Mouse (Mus musculus) neural tube, embryonic 13.5 days (tissue): ENCODE results near the gene Vps51. TPM values are rescaled to one million over a fixed set of nuclear protein-coding genes. Genes with fewer than 3 reads are reported as not detected.
A peak's percentile ranks its signal among the peaks of the same experiment; 100 is the strongest.

Source experiments
- ATAC-seq: fragments of 200-750 bp; cut with Nextera tagmentation; 2 replicates; pipeline ENCODE4 v1.8.0; 2017; ENCODE audit warnings: low read depth, mild to moderate bottlenecking, moderate TSS enrichment, moderate library complexity
- H3K27ac ChIP-seq: fragments of 300-500 bp; sonication (generic); replicated peaks from 2 replicates; pipeline ENCODE4 v1.5.1; 2015; ENCODE audit warnings: moderate library complexity, mild to moderate bottlenecking, inconsistent platforms
- H3K27me3 ChIP-seq: fragments of 300-500 bp; sonication (generic); 2 replicates; pipeline ENCODE4 v1.6.1; 2015; ENCODE audit warnings: mild to moderate bottlenecking, inconsistent platforms
- H3K36me3 ChIP-seq: fragments of 300-500 bp; sonication (generic); 2 replicates; pipeline ENCODE4 v1.6.1; 2015; ENCODE audit warnings: mild to moderate bottlenecking, inconsistent platforms
- H3K4me1 ChIP-seq: fragments of 300-500 bp; sonication (generic); replicated peaks from 2 replicates; pipeline ENCODE4 v1.6.1; 2015; ENCODE audit warnings: inconsistent platforms
- H3K4me2 ChIP-seq: fragments of 300-500 bp; sonication (generic); 2 replicates; pipeline ENCODE4 v1.6.1; 2015; ENCODE audit warnings: inconsistent platforms, mild to moderate bottlenecking, moderate library complexity
- H3K4me3 ChIP-seq: fragments of 300-500 bp; sonication (generic); 2 replicates; pipeline ENCODE4 v1.5.1; 2015; ENCODE audit warnings: mild to moderate bottlenecking, inconsistent platforms
- H3K9ac ChIP-seq: fragments of 300-500 bp; sonication (generic); 2 replicates; pipeline ENCODE4 v1.6.1; 2015; ENCODE audit warnings: moderate library complexity, mild to moderate bottlenecking, inconsistent platforms
- H3K9me3 ChIP-seq: fragments of 300-500 bp; sonication (generic); 2 replicates; pipeline ENCODE4 v1.6.1; 2016; ENCODE audit warnings: inconsistent platforms
- WGBS: fragments of 180-500 bp; shearing (Covaris S2); methylation state at CpG from one replicate; pipeline ENCODE4 v1.1.7; 2015; 5-methylcytosine and 5-hydroxymethylcytosine counted together
- polyA plus RNA-seq: library from polyadenylated mRNA; unstranded; fragments of >200 nt; fragmentation: Nextera tagmentation; extraction: Ambion mirVana; gene quantifications from 2 replicates; pipeline ENCODE4 v1.2.1, GENCODE M21; 2015

Gene Vps51
- polyA plus RNA-seq, 1 experiment from 2014 or later, result 74.2 TPM

DNA sequence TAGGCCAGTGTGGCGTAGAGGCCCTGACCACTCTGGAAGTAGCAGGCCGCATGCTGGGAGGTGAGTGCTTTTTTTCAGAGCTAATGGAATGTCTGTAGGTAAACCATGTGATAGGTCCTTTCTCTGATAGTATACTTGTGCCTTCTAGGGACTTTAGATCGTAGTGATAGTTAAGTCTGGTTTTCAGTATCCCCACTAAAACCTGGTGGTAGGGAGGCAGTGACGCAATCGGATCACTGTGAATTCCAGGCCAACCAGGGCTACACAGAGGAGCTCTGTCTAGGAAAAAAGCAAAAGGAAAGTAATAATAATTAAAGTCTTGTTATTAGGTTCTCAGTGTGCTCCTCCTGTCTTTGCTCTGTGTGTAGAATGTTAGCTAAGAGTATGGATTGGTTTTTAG, 18.5 kb downstream of the Vps51 start:
- no peaks in the 10 kb centered on the region for H3K9me3 ChIP-seq
- no peak for ATAC-seq
- peak overlapping the region; percentile 92 for H3K4me3 ChIP-seq
- H3K4me2 ChIP-seq, result peak overlapping the region; percentile 86
- H3K27me3 ChIP-seq, result no peaks in the 10 kb centered on the region
- peak overlapping the region; percentile 87; the same call in 1 of the 2 replicates for H3K27ac ChIP-seq
- WGBS, result 32% methylated on average over 5 of the region's 5 CpGs
- H3K9ac ChIP-seq, result peak overlapping the region; percentile 96
- H3K36me3 ChIP-seq, result peaks cover 43% of the 10 kb centered on the region
- H3K4me1 ChIP-seq, result peaks cover 47% of the 10 kb centered on the region

DNA sequence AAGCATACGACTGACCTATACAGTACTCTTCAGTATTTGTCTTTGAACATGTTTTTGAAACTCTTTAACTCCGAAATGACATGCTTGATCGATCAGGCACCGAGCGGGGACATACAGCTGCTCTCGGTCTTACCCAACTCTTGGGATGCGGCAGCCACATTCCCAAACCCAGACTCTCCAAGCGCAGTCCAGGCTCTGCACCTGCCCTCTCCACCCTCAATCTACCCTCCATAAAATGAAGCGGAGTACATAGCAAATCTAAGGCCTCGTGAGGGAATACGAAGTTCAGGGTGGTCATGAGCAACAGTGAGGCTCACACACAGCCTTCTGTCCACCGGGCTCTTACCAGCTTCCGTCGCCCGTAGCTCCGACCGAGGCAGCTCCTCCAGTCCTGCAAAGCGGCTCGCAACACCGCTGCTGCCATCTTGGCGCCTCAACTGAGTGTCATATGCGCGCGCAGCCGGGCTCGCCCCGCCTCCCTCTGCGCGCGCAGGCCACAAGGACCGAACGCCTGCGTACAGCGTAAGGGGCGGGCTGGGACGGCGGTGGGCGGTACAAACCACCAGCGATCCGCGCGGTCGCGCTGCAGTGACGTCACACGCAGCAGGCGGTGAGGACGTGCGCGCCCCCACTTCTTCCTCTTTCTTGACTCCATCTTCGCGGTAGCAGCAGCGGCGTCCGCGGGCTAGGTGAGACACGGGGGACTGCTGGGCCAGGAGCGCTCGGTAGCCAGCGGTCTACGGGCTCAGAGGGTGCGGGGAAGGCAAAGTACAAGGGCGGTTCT, 19.5 kb downstream of the Vps51 start, which contains the start of the genes Mrpl49 and Fau:
Gene Mrpl49 (minus strand): TSS at position 473 of the 784 bp plus-strand sequence.
Gene Fau (plus strand): TSS at position 532 of the 784 bp plus-strand sequence.
- Histone ChIP-seq H3K27ac (peak within 1 kb of the TSS; percentile 87), H3K4me3 (peak within 1 kb of the TSS; percentile 92), H3K36me3 (peaks cover 49% of the 10 kb centered on the region), H3K27me3 (no peaks in the 10 kb centered on the region), H3K9ac (peak within 1 kb of the TSS; percentile 96), H3K4me1 (peaks cover 37% of the 10 kb centered on the region), H3K9me3 (no peaks in the 10 kb centered on the region), H3K4me2 (peak within 1 kb of the TSS; percentile 87)
- ATAC-seq, result peak; percentile 86
- under 1% methylated on average over 62 of the region's 63 CpGs for WGBS

DNA sequence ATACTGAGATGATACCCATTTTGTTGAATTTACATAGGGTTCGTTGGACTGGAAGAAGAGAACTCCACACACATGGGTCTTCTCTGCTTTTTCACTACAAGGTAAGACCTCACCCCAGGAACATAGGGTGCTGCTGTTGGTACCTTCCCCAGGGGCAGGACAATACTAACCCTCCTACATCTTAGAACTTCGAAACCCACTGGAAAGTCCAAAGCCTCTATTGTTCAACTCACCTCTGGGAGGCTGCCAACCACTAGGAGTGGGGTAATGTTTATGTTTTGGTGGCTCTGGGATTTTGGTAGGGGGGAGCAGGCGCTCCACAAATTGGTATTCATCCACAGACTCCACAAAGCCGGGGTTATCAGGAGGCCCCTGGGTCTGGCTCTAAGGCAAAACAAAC, 20.3 kb downstream of the Vps51 start:
- peak overlapping the region; percentile 87 for H3K4me2 ChIP-seq
- no peaks in the 10 kb centered on the region for H3K27me3 ChIP-seq
- no peaks in the 10 kb centered on the region for H3K9me3 ChIP-seq
- H3K36me3 ChIP-seq, result peaks cover 57% of the 10 kb centered on the region
- peak overlapping the region; percentile 96 for H3K9ac ChIP-seq
- WGBS, result 64% methylated on average over 4 of the region's 4 CpGs
- no peak overlapping the region for H3K27ac ChIP-seq
- peak overlapping the region; percentile 92 for H3K4me3 ChIP-seq
- peaks cover 29% of the 10 kb centered on the region for H3K4me1 ChIP-seq
- ATAC-seq, result no peak

DNA sequence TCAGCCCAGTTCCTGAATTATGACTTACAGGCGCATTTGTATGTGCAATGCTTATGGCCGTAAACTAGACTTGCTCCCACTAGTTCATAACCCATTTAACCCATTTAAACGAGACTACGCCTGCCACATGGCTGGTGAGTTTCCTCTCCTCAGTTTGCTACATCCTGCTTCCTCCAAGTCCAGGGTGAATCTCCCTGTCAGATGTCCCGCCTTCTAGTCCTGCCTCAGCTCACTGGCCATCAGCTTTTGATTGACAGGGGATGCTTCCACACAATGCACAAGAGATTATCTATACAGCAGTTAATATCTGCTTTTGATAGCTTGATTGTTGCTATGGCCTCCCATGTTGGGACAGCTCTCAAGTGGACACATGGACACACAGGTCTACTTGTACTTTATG, 22.7 kb downstream of the Vps51 start:
- Histone ChIP-seq H3K27me3 (no peaks in the 10 kb centered on the region), H3K36me3 (peaks cover 72% of the 10 kb centered on the region), H3K27ac (no peak overlapping the region), H3K4me1 (peaks cover 21% of the 10 kb centered on the region), H3K4me2 (no peak overlapping the region), H3K4me3 (no peak overlapping the region), H3K9me3 (no peaks in the 10 kb centered on the region), H3K9ac (no peak overlapping the region)
- WGBS, result 92% methylated on average over 5 of the region's 5 CpGs
- ATAC-seq, result no peak

DNA sequence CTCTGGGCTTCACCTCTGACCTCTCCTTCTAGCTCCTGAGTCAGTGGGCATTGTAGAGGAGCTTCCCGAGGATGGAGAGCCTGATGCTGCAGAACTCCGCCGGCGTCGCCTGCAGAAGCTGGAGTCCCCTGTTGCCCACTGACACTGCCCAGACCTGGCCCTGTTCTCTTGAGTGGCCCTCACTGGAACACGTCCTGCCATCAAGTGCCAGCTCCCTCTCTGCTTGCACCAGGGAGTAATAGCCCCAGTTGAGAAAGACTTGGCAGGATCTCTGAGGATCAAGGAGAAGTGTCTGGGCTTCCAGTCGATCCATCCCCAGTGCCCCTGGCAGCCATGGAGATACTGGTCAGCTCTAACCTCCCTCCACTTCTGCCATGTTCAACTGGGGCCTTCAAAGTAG, 24.5 kb downstream of the Vps51 start:
- Histone ChIP-seq H3K9me3 (no peaks in the 10 kb centered on the region), H3K27me3 (no peaks in the 10 kb centered on the region), H3K4me1 (peaks cover 25% of the 10 kb centered on the region), H3K9ac (0 out of 2 replicates have a peak overlapping the region, but pooled peaks have one; percentile 22), H3K4me3 (no peak overlapping the region), H3K36me3 (peaks cover 80% of the 10 kb centered on the region), H3K27ac (no peak overlapping the region), H3K4me2 (no peak overlapping the region)
- WGBS, result 81% methylated on average over 7 of the region's 7 CpGs
- no peak for ATAC-seq

DNA sequence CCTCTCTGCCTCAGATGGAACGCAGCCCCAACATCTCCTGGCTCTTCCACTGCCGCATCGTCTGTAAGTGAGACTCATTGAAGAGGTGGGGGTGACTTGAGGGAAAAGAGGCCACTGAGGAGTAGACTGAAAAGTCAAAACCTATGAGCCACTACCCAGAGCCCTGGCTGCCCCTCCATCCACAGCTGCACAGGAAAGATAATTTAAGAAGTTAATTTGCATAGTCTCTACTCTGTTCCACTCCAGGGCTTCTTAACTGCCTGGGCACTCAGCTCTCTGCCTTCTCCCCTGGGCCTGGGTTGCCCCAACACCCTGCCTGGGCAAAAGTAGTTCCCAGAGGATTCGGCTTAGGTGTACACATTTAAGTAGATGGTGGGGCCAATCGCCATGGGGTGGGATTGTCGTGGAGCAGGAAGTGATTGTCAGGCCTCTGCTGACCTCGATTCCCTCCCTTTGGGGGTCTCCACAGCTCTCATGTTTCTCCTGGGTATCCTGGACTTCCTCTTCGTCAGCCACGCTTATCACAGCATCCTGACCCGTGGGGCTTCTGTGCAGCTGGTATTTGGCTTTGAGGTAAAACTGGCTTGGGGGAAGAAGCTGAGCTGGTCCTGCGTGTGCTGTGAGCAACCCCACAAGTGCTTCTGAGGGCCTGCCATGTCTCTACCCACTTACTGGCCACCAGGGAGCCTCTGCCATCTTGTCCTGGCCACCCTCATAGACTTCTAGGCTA, 28.2 kb downstream of the Vps51 start:
- H3K27ac ChIP-seq, result no peak overlapping the region
- H3K9me3 ChIP-seq, result no peaks in the 10 kb centered on the region
- H3K4me3 ChIP-seq, result peak overlapping the region; percentile 88; the same call in 1 of the 2 replicates
- H3K36me3 ChIP-seq, result peaks cover 59% of the 10 kb centered on the region
- peaks cover 27% of the 10 kb centered on the region for H3K4me1 ChIP-seq
- WGBS, result 91% methylated on average over 11 of the region's 11 CpGs
- no peaks in the 10 kb centered on the region for H3K27me3 ChIP-seq
- ATAC-seq, result no peak
- no peak overlapping the region for H3K9ac ChIP-seq
- H3K4me2 ChIP-seq, result peak overlapping the region; percentile 99; the same call in 1 of the 2 replicates

DNA sequence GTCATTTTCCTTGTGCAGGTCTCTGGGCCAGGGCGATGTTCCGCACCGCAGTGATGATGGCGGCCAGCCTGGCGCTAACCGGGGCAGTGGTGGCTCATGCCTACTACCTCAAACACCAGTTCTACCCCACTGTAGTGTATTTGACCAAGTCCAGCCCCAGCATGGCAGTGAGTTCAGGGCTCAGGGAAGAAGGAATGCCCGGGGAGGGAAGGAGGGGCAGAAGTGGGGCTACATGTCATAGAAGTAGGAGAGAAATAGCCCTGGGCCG, 29.2 kb downstream of the Vps51 start:
- Histone ChIP-seq H3K9me3 (no peaks in the 10 kb centered on the region), H3K4me3 (peak overlapping the region; percentile 88), H3K27me3 (no peaks in the 10 kb centered on the region), H3K36me3 (peaks cover 49% of the 10 kb centered on the region), H3K4me1 (peaks cover 27% of the 10 kb centered on the region), H3K9ac (peak overlapping the region; percentile 95), H3K4me2 (peak overlapping the region; percentile 99), H3K27ac (no peak overlapping the region)
- 88% methylated on average over 8 of the region's 8 CpGs for WGBS
- no peak for ATAC-seq

DNA sequence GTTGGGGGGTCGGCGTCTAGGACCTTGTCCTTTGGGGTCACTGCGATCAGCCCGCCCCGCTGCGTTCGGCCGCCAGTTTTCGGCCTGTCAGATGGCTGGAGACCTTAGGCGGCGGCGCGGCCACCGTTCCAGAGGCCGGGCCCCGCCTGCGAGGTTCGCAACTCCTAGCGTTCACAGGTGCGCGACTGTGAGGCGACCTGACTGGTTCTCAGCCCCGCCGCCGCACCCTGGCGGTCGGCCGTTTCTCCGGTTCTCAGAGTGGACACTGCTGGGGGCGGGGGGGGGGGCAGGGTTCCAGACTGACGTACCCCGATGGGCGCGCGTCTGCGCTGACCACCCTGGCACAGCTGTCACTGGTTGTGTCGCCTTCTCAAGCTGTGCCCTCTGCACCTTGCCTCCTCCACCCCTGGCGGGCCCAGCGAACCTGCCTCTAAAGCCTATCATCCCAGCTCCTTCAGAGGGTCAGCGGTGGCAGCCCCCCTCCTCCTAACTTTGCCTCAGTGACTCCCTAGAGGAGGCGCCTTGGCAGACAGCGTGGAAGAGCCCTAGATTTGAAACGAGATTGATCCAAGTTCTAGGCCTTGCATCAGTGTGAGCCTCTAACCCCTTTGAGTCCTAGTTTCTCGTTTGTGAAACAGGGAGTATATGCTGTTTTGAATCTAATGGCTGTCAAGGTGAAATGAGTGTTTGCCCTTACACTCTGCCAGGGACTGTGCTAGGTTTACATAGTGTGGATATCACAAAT, 29.7 kb downstream of the Vps51 start:
- H3K4me1 ChIP-seq, result peaks cover 29% of the 10 kb centered on the region
- H3K9me3 ChIP-seq, result no peaks in the 10 kb centered on the region
- peak; percentile 4; the same call in 1 of the 2 replicates for ATAC-seq
- peak overlapping the region; percentile 99 for H3K4me2 ChIP-seq
- H3K27ac ChIP-seq, result peak overlapping the region; percentile 99
- H3K27me3 ChIP-seq, result no peaks in the 10 kb centered on the region
- 2% methylated on average over 43 of the region's 44 CpGs for WGBS
- H3K9ac ChIP-seq, result peak overlapping the region; percentile 95
- peaks cover 44% of the 10 kb centered on the region for H3K36me3 ChIP-seq
- H3K4me3 ChIP-seq, result peak overlapping the region; percentile 88

DNA sequence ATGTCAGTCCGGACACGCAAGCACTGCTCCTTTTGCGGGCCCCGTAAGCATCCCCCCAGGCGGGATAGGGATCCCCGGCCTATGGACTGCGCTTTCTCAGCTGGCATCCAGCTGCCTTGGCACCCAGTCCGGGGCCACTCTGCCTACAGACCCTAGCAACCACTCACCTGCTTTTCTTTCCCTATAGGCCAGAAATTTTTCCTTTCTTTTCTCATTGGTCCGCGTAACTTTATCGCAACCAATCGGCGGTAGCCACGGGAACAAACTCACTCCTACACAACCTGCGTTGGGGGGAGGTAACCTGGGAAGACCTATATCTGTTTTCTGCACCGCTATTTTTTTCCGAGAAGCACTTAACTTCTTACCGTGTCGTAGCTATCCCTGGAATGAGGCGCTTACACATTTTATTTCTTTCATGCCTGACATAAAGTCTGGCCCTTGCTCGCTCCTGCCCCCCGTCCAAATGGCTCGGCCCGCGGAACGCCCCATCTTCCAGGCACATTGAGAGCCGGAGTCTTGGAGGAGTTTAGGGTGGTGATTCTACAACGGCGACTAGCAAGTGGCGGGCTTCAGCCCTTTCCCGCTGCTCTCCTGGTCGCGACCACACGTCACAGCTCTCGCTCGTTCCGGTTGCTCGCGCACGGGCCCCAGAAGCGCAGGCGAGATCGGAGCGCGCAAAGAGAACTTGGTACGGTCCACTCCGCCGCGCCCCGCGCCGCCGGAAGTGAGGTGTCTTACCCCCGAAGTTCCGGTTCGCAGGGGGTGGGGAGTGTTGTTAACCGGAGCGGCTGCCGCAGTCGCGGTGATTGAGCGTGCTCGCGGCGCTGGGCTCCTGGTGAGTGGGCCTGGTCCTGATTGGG, 30.5 kb downstream of the Vps51 start, which contains the start of gene Syvn1:
Gene Syvn1 (plus strand): TSS at position 283 of the 860 bp plus-strand sequence.
- under 1% methylated on average over 65 of the region's 65 CpGs for WGBS
- Histone ChIP-seq H3K27ac (peak within 1 kb of the TSS; percentile 99), H3K27me3 (no peaks in the 10 kb centered on the region), H3K4me1 (peaks cover 36% of the 10 kb centered on the region), H3K4me2 (peak within 1 kb of the TSS; percentile 99), H3K9me3 (no peaks in the 10 kb centered on the region), H3K36me3 (peaks cover 36% of the 10 kb centered on the region), H3K4me3 (peak within 1 kb of the TSS; percentile 88), H3K9ac (peak within 1 kb of the TSS; percentile 95)
- peak; percentile 93 for ATAC-seq

DNA sequence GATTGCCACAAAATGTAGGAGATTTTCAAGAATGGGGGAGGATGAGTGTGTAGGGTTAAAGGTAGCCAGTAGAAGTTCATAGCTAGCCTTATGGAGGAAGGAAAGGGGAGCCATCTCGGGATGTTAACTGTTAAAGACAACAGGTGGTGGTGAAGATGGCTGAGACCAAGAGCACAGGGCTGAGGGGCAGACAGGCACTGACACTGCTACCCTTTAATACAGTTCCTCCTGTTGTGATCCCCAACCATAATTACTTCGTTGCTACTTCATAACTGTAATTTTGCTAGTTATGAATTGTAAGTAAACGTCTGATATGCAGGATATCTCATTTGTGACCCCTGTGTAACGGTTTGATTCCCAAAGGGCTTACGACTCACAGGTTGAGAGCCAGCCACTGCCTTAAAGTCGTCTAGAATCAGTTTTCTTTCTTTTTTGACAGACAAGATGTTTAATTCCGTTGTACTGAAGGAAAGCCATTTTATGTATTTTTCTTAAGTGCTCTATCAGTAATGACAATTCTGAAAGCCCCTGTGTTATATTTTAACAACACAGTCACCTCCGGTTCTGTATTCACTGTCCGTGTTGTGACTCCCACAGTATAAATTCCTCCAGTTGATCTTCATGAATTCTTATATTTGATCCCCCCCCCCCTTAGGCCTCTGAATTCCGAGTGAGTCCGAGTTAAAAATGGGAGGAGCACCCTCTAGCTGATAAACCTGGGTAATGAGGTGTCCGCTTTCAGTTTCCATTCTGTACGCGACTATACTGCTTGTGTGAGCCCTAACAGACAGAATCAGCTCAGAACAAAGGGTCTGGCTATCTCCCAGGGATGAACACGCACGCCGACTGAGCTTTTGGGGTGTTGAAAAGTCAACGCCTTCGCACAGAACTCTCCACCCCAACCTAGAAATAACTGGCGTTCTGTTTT, 31.4 kb downstream of the Vps51 start:
- Histone ChIP-seq H3K9me3 (no peaks in the 10 kb centered on the region), H3K27me3 (no peaks in the 10 kb centered on the region), H3K4me3 (peak overlapping the region; percentile 88), H3K36me3 (peaks cover 27% of the 10 kb centered on the region), H3K9ac (peak overlapping the region; percentile 95), H3K4me2 (peak overlapping the region; percentile 99), H3K27ac (peak overlapping the region; percentile 99), H3K4me1 (peaks cover 36% of the 10 kb centered on the region)
- WGBS, result 19% methylated on average over 20 of the region's 20 CpGs
- ATAC-seq, result peak; percentile 51
